Mouse (Mus musculus) spleen, adult 12 weeks (tissue): Measurements from ENCODE around the gene Lgals7.
A peak's percentile ranks its signal among the peaks of the same experiment; 100 is the strongest.

ENCODE experiments used
- DNase-seq: peaks from one replicate; pipeline ENCODE4 v3.0.0; 2022; ENCODE audit warnings: low spot score

The Lgals7 gene

GRCm38 (mm10) chr7:28863540-28863939, at the start of gene Lgals7:
Gene Lgals7, plus strand, starts transcription at chr7:28863853.
- DNase-seq, result no peak

DNA sequence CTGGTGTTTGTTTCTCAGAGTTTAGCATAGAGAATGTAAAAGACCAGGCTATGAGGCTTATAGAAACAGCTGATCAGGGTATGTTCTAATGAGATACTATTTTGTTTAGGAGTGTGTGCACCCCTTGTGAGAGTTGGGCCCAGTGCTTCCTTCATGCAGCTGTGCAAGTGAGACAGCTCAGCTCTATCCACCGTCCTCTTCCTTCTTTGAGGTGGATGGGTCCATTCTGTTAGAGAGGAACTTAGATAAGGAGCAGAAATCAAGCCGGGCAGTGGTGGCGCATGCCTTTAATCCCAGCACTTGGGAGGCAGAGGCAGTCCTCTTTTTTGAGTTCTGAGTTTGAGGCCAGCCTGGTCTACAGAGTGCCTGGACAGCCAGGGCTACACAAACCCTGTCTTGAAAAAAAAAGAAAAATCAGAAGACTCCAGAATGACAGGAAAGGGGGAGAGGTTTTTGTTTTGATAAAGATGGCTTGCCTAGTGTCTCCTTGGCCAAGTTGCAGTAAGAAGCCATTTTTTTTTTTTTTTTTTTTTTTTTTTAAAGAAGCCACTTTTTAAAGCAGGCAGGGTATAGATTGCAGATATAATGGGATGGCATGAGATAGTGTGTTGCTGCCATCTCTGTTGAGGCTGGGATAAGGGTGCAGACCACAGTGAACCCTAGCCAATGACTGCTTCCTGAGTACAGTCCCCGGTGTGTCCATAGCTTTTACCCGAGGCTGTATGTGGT, 49.2 kb upstream of the Lgals7 start:
- no peak for DNase-seq

DNA sequence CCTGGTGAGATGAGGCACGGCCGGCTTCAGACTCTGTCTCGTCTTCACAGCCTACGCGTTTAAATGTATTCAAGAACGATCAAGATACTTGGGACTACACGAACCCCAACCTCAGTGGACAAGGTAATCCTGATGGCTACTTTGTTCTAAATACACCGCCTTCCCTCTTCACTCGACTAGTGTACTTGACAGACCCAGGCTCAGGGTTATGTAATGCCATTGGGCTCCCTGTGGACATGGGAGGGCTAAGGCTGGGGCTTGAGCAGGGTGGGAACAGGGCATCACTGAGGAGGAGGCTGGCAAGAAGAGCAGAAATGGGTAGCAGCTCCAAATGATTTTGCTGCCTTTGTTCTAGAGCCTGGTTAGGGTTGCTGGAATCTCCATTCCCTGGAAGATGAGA, 48.4 kb upstream of the Lgals7 start:
- DNase-seq, result no peak

DNA sequence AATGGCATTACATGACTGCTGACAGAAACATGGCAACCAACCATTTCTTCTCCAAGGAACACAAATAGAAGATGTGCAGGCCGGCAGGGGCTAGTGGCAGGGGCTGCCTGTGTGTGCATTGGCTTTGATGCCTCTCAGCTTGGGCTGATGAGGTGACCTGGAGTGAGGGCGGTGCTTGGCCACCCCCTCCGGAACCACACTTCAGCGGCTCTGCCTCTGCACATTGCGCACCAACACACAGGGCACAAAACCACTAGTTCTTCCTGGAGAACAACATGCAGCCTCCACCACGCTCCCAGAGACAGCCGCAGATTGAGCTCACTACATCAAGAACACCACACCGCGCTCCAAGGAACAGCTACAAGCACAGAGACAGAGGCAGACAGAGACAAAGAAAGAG, 47.5 kb upstream of the Lgals7 start:
- DNase-seq, result no peak

DNA sequence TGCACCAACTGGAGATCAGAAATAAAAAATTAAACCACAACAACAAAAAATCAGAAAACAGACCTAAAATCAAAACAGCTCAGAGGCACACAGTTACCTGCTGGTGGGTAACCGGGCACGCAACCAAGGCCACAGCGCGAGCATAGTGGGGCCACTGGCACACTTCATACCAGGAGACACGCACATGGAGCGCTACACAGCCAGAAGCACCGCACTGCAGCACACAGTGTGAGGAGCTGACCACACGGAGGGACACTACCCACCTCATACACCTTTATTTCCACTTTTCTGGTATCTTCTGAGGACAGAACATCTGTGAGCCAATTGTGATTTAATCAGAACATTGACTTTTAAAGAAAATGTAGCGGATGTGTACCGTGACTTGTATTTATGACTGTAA, 46.7 kb upstream of the Lgals7 start:
- DNase-seq, result no peak

DNA sequence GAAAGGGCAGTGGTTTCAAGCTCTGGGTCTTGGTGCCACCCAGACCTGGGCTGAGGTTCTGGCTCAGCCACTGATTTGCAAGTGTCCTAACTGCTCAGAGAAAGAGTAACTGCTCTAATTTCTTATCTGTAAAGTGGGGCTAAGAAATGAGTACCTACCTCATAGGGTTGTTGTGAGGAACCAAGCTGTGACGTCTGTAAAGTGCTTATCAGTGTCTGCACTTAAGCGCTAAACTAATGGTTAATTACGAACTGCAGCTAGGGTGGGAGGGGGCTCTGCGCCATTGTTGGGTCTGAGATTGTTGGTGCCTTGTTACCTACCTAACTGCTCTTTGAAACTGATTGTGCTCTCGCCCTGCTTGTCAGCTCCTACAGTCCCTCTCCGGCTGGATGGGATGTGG, 46.1 kb upstream of the Lgals7 start:
- no peak for DNase-seq

- DNase-seq, result no peak
Measured at GRCm38 (mm10) chr7:28817957-28818356, 45.7 kb upstream of the Lgals7 start.

- no peak for DNase-seq
Measured at GRCm38 (mm10) chr7:28818436-28818835, 45.2 kb upstream of the Lgals7 start.

- no peak for DNase-seq
Measured at GRCm38 (mm10) chr7:28818861-28819452, 44.7 kb upstream of the Lgals7 start.

DNA sequence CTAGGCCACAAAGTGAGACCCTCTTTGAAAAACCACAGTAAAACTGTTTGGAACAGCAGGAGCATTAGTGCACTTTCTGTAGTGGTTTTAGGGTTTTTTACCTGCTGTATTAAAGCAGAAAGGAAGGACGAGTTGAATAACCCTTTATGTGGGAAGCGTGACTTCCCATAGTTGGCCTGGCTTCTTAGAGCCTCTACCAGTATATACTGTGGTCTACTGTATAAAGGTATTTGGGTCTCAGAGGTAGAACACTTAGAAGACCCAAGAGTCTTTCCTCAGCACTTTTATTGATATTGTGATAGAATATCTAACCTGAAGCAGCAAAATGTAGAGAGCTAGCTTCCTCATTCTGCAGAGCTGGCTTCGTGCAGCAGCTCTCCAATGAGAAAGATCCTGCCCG, 44.1 kb upstream of the Lgals7 start:
- no peak for DNase-seq

GRCm38 (mm10) chr7:28820358-28821260, 43.0 kb upstream of the Lgals7 start:
- no peak for DNase-seq

DNA sequence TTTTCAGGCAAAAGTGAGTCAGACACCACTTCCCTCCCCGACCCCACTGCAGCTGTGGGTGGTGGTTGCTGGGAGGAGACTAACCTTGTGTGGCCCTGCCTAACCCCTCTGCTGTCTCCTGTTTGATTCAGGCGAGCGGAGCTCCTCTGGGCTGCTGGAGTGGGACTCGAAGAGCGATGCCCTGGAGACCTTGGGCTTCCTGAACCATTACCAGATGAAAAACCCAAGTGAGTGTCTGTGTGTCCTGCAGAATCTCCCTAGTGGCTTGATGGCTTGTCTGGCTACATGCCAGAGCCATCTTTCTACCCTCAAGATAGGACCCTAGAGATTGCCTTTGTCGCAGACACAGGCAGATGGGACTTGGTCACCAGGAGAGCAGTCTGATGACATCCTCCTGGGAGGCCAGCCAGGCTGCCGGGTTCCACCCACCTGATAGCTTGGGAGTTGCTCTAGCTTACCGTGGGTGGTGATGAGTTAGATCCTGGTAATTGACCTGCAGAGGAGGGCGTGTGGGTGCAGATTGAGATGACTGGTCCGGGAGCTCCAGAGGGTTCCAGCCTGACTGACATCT, 42.3 kb upstream of the Lgals7 start:
- no peak for DNase-seq

DNA sequence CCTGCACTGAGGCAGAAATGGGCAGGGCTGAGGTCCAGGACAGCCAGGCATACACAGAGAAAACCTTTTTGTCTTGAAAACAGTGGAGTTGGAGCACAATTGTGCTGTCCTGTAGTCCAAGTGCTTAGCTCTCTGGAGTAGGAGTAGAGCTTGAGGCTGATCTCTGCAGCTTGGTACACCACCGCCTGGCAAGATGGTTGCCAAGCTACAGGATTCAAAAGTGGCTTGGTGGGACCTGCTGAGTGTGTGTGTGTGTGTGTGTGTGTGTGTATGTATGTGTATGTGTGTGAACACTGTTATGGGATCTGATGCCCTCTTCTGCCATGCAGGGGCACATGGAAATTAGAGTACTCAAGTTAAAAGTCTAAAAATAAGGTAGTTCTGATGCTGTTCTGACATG, 41.1 kb upstream of the Lgals7 start:
- DNase-seq, result no peak

DNA sequence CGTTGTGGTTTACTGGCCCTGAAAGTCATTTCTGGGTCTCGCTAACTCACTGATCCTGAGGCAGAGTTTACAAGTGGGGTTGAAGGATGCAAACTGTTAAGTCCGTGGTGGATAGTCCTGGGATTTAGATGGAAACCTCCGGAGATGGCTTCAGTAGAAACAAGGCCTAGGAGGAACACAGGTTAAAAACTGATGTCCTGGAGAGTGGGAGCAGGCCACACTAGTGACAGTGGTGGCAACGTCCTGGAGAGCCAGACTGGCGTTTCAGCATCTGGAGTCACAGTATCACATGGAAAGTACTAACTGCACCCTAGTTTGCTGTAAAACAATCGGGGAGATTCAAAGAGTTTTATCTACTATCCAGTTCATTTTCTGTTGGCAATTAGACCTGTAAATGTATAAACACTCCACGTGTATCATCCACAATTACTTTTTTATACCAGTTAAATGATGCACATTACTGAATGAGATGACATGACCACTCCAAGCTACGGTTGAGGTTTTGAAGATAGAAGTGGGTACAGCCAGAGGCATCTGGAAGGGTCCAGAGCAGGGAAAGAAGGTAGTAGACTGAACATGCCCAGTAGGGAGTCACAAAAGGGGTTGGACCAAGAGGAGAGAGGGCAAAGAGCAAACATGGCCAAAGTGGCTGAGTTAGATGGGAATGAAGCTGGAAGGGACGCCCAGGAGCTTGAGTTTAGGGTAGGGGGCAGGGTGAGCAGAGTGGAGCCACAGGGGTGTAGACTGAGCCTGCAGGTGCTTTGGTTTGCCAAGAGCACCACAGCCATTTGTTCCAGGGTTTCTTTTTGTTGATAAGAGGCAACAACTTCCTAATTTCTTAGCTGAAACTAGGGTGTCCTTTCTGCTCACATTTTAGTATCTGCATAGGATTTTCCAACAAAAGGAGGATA, 40.4 kb upstream of the Lgals7 start:
- DNase-seq, result no peak

- no peak for DNase-seq
Measured at GRCm38 (mm10) chr7:28823932-28824331, 39.7 kb upstream of the Lgals7 start.

- DNase-seq, result peak; percentile 81
Measured at GRCm38 (mm10) chr7:28824941-28825685, 38.5 kb upstream of the Lgals7 start, which contains the start of gene Ech1. Gene Ech1, plus strand, starts transcription at chr7:28825217.

- no peak for DNase-seq
Measured at GRCm38 (mm10) chr7:28825686-28826401, 37.8 kb upstream of the Lgals7 start.

DNA sequence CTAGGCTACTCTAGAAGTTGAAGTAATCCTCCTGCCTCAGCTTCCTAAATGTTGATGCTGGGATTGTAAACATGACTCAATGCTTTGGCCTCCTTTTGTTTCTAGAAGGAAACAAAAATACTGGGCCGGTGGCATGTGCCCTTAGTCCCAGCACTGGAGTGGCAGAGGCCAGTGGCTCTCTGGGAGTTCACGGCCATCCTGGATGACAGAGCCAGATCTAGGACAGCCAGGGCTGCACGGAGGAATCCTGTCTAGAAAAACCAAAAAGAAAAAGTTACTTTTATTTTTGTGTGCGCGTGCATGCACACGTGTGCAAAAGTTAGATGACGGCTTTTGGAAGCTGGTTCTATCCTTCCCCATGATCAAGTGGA, 37.3 kb upstream of the Lgals7 start:
- no peak for DNase-seq

DNA sequence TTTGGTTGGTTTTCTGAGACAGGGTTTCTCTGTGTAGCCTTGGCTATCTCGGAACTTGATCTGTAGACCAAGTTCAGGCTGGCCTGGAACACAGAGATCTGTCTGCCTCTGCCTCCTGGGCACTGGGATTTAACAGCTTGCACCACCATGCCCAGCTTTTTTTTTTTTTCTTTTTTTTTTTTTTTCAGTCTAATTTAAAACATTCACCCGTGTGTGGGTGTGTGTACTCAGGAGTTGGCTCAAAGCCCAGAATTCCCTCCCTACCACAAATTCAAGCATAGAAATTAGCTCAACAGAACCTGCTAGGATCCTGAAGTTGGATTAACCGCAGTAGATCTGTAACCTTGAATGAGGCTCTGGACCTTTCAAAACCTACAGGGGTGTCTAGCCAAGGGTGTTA, 36.3 kb upstream of the Lgals7 start:
- DNase-seq, result no peak

GRCm38 (mm10) chr7:28829821-28830220, 33.8 kb upstream of the Lgals7 start:
- no peak for DNase-seq
